Mouse (Mus musculus): ENCODE measurements at regions not wholly inside any gene's neighbourhood (a gene's known extent, or its start where the extent isn't known, plus 50 kb on each side); places are given as distances from the start of the nearest gene placed in this dataset.

DNA sequence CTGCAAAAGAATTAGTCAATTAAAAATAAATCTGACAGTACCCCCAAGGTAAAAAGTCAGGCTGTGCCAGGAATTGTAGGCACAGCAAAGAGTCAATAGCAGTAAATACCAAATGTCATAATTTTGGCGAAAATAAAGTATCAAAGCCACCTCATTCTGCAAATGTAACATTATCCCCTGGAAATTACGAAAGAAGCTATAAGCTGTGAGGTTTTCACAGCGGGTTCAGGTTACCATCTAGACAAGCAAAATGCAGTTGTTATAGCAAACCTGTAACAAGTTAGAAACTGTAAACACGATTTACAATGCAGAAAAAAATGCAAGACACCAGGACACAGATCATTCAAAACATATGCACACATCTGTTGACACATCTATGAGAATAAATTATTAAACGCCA, 87.6 kb downstream of the Gm12728 start:
- no peak for TF ChIP-seq CTCF (IDR thresholded peaks at IDR 0.05; ENCODE audit: low read depth)
- TF ChIP-seq EP300 (IDR thresholded peaks at IDR 0.05; ENCODE audit: low read depth), result no peak

All from liver, embryonic 14.5 days (tissue).